Mouse (Mus musculus) kidney, postnatal 4 days (tissue): Measurements from ENCODE around the gene Olfr1193.
"Not testable (repeated sequence)": the region's sequence is repeated elsewhere in the genome, so short reads cannot be mapped to it uniquely, and the experiment has no call there.

Experiments used
- DNase-seq, 2 experiments: peaks; one replicate each; pipeline ENCODE4 v3.0.0; 2021; ENCODE audit warnings: mixed read lengths in 2 of 2

The Olfr1193 gene

GRCm38 (mm10) chr2:88675328-88675727 lies at the start of gene Olfr1193:
TSS of gene Olfr1193 (plus strand) at chr2:88675628.
- not testable (repeated sequence) for DNase-seq

DNA sequence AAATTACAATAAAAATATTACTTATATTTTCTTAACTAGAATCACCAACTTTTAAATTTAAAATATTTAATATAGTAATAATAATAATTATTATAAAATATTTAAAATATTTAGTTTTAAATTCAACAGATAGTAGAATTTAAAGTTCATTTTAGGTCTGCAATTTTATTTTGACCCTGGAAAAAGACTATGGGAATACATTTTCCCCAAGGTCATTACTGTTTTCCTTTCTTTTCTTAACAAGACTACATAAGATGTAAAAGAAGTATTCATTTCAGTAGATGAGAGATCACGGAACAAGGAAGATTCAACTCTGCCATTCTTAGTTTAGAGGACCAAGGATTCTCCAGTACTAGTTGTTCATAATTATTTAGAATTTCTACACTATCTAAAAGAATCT lies 35.2 kb upstream of the Olfr1193 start, which contains the start of gene Olfr1191-ps1:
Gene Olfr1191-ps1 (plus strand): TSS at position 301 of the 400 bp plus-strand sequence.
- DNase-seq, result not testable (repeated sequence)

- no peak for DNase-seq
Measured at GRCm38 (mm10) chr2:88648209-88648608, 27.2 kb upstream of the Olfr1193 start, which contains the start of gene Olfr1192-ps1. TSS of gene Olfr1192-ps1 (plus strand) at chr2:88648509.

DNA sequence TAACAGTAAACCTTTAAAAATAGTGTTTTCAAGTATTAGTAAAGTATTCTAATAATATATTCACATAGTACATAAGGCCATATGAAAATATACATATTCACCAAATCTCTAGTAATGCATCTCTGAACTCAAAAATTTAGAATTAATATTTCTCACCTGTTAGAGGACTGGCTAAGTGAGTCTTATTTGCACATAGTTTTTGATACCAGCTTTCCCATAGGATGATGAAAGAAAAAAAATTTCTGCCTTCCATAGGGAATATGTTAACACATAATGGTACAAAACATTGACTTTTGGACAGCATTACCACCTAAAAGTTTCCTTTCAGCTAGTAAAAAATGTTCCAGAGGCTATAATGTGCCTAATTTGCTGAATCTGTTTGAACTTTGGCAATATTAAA lies 13.7 kb downstream of the Olfr1193 start, which contains the start of gene Olfr1195:
Gene Olfr1195 (minus strand): TSS at position 101 of the 400 bp plus-strand sequence.
- DNase-seq, result no peak

- no peak for DNase-seq
Measured at GRCm38 (mm10) chr2:88704497-88704896, 29.1 kb downstream of the Olfr1193 start, which contains the start of gene Olfr1196. TSS of gene Olfr1196 (minus strand) at chr2:88704597.
